Mouse (Mus musculus) layer of hippocampus, postnatal 25 days (tissue): ENCODE measurements around the gene Sult2a2. TPM values are rescaled to one million over a fixed set of nuclear protein-coding genes. Genes with fewer than 3 reads are reported as not detected.
"Not testable (repeated sequence)": the region's sequence is repeated elsewhere in the genome, so short reads cannot be mapped to it uniquely, and the experiment has no call there.

Experiments used
- DNase-seq, 2 experiments: peaks; one replicate each; pipeline ENCODE4 v3.0.0; 2022; ENCODE audit warnings: mixed read lengths in 2 of 2, low spot score in 1 of 2; ENCODE audit errors: extremely low spot score in 1 of 2
- total RNA-seq, 2 experiments: library from RNA; stranded (reverse); gene quantifications; 2 replicates each; pipeline ENCODE4 v1.2.3; 2021

The Sult2a2 gene
- not detected for total RNA-seq

DNA sequence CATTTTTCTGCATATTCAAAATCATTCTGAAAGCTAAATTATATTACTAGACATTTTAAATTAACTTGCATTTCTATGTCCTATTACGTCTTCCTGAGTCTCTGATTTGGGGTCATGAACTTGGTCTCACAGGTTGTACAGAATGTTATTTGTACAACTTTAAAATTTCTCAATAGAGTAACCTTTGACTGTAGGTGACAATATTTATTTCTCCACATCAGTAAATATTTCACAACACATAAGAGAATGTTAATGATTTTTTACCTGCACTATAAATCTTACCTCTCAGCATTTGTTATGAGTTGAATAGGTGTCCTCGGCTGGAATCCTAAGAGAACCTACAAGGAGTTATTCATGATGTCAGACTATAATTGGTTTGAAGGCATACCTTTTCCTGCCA lies at the start of gene Sult2a2:
Gene Sult2a2 (plus strand): TSS at position 301 of the 400 bp plus-strand sequence.
- not testable (repeated sequence) for DNase-seq

GRCm38 (mm10) chr7:13813913-13814312 lies 80.6 kb downstream of the Sult2a2 start:
- no peak for DNase-seq

Other genes starting within 250 kb of the Sult2a2 start
- gene Bsph2, start 162.4 kb upstream of the Sult2a2 start, total RNA-seq = not detected
- gene Sult2a5, start 109.5 kb upstream of the Sult2a2 start, total RNA-seq = not detected
- gene Sult2a1, start 103.9 kb downstream of the Sult2a2 start, total RNA-seq = not detected